Mouse (Mus musculus) left cerebral cortex, adult 8-10 months (tissue): ENCODE measurements around the gene Mogat2. TPM values are rescaled to one million over a fixed set of nuclear protein-coding genes. Genes with fewer than 3 reads are reported as not detected.
A peak's percentile ranks its signal among the peaks of the same experiment; 100 is the strongest.

Source experiments
- DNase-seq, 2 experiments: peaks; one replicate each; pipeline ENCODE4 v3.0.0; 2022; ENCODE audit warnings: low spot score in 2 of 2
- total RNA-seq, 4 experiments: library from RNA; stranded (reverse); gene quantifications; 2 replicates each; pipeline ENCODE4 v1.2.4; 2022

Gene Mogat2
- total RNA-seq, 4 experiments from 2014 or later = not detected

GRCm38 (mm10) chr7:99236888-99237660 is 1.3 kb downstream of the Mogat2 start:
- DNase-seq = no peak

- DNase-seq = no peak
Measured at GRCm38 (mm10) chr7:99235657-99236056, 2.8 kb downstream of the Mogat2 start.

- no peak for DNase-seq
Measured at GRCm38 (mm10) chr7:99234916-99235315, 3.5 kb downstream of the Mogat2 start.

GRCm38 (mm10) chr7:99232571-99232970 is 5.8 kb downstream of the Mogat2 start:
- no peak for DNase-seq

GRCm38 (mm10) chr7:99230061-99230747 is 8.2 kb downstream of the Mogat2 start:
- no peak for DNase-seq

DNA sequence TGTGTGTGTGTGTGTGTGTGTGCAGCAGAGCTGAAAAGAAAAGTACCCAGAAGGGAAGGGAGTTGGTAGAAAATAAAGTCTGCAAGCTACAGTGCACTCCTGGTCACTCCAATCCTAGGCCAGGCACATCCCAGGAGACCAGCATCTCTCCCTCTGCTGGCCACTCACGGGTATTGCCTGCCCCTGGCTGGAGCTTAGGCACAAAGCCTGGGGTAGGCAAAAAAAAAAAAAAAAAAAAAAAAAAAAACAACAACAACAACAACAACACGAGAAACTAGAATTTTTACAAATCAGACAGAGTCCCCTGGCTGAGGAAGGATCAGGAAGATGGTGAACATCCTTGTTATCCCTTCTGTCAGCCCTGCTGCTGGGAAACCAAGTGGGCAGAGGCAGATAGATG is 9.0 kb downstream of the Mogat2 start:
- no peak for DNase-seq

GRCm38 (mm10) chr7:99228825-99229224 is 9.6 kb downstream of the Mogat2 start:
- DNase-seq = no peak

DNA sequence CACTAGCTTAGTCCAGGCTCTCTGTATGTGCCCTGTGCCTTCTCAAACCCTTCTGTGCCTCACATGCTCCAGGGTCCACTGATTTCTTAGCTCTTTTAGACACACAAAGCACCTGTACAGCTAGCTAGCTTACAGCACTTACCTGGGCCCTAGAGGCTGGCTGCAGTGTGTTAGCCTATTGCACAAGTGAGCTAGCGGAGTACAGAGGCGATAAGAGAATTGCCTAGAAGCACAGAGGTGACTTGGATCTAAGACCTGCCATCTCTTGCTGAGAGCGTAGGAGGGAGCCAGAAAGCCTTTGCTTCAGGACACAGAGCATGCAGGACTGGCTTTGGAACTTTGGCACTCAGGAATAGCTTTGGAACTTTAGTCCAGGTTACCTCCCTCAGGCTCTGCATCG is 11.2 kb downstream of the Mogat2 start:
- no peak for DNase-seq

DNA sequence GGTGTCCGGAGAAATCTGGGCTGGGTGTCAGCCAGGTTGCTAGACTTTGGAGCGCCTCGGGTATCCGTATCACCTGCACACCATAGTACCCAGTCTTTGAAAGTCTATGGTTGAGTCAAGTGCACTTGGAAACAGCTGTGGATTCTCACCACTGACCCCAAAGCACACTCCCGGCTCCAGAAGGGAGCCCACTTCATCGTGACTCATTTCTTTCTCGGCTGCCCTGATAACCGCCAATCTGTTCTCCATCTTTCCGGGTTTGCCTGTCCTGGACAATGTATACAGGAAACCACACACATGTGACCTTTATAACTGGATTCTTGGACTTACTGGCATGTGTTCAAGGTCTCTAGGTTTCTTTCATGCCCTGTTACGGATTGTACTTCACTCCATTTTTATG is 11.8 kb downstream of the Mogat2 start:
- DNase-seq = no peak

DNA sequence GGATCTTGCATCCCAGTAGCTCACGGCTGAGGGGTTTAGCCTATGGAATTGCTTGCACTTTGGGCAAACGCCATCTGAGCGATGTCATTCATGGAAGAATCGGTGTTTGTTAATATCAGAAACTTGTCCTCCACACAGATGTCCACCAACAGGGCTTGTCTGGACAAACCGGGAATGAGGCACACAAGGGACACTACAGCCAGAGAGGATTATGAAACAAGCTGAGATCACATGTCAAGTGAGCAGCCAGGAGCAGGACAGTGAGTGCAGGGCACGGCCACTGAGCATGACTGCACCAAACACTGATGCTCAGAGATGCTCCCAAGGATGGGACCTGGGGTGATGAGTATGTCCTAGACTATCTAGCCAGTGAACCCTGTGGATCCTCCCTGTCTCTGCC is 13.0 kb downstream of the Mogat2 start:
- DNase-seq = no peak

DNA sequence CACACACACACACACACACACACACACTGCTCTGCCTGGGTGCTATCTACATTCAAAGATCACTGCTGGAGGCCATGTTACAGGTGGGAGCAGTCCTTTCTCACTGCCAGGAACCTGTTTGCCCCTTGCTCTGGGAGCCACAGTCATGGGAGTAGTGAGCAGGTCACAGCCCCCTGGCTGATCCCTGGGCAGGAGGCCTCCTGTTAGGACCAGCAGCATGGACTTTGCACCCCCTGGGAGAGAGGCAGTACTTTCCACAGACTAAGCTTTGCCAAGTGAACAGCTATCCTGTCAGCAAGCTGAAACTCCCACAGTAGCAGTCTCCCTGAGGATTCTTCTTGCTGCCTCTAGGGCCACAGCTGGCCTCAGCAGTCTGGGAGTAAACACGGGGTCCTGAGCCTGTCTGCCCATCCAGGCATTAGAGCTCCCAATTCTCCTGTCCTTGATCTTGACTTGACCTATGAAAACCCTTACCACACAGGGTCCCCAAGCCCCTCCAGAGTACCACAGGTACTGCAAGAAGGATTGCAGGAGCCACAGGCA is 13.7 kb downstream of the Mogat2 start:
- no peak for DNase-seq

- no peak for DNase-seq
Measured at GRCm38 (mm10) chr7:99224225-99224624, 14.2 kb downstream of the Mogat2 start.

DNA sequence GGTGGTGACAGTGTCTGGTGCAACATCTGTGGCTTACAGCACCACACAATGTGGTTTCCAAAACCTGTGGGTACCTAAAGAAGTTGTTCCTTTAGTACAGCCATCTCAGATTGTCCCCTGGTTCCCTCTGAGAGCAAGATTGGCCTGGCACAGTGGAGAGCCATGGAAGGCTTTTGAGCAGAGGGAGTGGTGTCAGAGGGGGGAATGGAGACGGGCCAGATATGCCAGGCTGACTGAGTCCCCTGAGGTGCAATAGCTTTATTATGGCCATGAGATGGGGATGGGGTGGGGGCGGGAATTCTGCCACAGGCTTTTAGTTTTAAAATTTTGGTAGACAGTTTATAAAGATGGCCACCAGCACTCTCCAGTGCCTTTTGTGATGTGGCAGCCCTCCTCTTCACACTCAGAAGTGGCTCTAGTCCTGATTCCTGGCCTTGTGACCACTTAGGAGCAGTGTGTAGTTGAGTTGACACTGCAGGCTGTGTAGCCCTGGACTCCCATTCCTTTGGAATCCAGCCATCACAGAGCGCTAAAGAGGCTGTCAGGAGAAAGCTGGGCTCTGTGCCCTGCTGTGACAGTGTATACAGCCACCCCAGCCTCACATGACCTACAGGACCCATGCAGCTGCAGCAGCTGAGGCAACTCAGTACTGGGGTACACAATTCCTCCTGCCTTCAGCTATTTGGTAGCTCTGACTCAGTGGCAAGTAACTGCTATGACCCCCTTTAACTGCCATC is 20.9 kb downstream of the Mogat2 start:
- peak in 1 of 2 experiments; percentile 68 for DNase-seq

DNA sequence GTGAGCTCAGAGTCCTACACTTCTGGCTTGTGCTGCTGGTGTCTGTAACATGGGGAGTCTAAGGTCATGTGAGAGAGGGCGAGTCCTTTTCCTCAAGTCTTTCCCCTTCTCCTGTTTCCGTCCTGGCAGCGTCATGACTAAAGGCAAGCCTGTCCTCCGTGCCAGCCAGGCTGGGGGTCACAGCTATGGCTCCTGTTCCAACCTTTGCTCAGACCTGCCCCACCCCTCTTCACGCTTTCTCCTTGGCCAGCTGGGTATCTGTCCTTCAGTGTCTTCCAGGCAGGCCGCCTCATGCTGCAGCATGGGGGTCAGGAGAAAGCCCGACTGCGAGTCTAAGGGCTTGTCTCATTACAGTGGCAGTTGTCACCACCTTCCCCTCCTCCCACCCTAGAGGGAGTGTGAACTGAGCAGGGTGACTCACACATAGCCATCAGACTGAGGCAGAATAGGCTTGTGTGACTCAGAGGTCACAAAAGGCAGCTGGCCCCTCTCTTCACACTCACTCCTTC is 23.0 kb downstream of the Mogat2 start:
- DNase-seq = peak in 1 of 2 experiments; percentile 23

DNA sequence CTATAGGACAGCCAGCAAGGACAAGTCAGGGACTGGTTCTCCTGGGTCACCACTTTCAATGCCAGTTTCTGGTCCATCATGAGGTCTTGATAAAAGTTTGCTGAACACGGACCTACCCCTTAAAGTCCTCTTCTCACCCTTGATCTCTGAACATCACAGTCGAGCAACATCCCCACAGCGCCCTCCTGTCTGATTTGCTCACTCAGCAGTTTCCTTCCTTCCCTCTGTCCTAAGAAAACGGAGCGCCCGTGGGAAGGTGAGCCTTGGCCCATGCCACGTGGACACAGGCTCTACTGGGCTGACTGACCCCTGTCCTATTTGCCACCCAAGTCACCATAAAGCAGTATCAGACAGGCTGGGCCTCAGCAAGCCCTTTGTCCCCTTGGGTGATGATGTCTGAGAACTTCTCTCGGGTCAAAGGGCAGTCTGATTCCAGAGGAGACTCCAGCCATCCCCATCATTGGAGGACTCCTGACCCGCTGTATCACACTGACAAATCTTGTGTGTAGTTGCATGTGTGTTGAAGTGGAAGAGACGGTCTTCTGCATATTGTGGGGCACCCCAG is 23.7 kb downstream of the Mogat2 start:
- DNase-seq = no peak

- no peak for DNase-seq
Measured at GRCm38 (mm10) chr7:99213686-99214085, 24.7 kb downstream of the Mogat2 start.

DNA sequence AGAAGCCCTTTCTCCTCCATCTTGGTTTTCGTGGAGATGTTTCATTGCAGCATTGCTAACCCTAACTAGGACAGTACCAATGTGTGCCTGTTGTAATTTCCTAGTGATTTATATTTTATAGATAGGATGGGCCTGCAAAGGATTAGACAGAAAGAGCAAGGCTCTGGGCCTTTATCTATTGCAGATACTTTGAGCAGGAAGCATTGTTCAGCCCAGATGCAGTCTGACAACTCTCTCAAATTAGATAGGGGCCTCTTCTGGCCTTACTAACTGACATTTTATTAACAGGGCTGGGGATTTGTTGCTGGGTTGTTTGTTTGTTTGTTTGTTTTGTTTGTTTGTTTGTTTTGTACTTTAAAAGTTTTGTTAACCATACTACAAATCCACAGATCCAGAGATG is 25.4 kb downstream of the Mogat2 start:
- no peak for DNase-seq

- no peak for DNase-seq
Measured at GRCm38 (mm10) chr7:99208704-99209103, 29.7 kb downstream of the Mogat2 start.

- no peak for DNase-seq
Measured at GRCm38 (mm10) chr7:99206364-99206763, 32.1 kb downstream of the Mogat2 start.

- DNase-seq = no peak
Measured at GRCm38 (mm10) chr7:99202163-99202562, 36.3 kb downstream of the Mogat2 start.

- no peak for DNase-seq
Measured at GRCm38 (mm10) chr7:99200290-99200689, 38.1 kb downstream of the Mogat2 start.
